Mouse (Mus musculus): Measurements from ENCODE around the gene Unc93a2.
"Not testable (repeated sequence)": the region's sequence is repeated elsewhere in the genome, so short reads cannot be mapped to it uniquely, and the experiment has no call there.

Gene Unc93a2

GRCm38 (mm10) chr17:7385364-7385763 lies at the start of gene Unc93a2:
Gene Unc93a2, minus strand, starts transcription at chr17:7385464.
- DNase-seq (ENCODE audit: low spot score in 2 of 2): not testable (repeated sequence)

GRCm38 (mm10) chr17:7434121-7434520 lies 48.9 kb upstream of the Unc93a2 start:
- not testable (repeated sequence) for DNase-seq (ENCODE audit: low spot score in 2 of 2)

GRCm38 (mm10) chr17:7430210-7430631 lies 45.0 kb upstream of the Unc93a2 start:
- DNase-seq (ENCODE audit: low spot score in 2 of 2): not testable (repeated sequence)

- DNase-seq (ENCODE audit: low spot score in 2 of 2): peak in 1 of 2 experiments; percentile 9
Measured at GRCm38 (mm10) chr17:7420191-7420973, 35.1 kb upstream of the Unc93a2 start.

GRCm38 (mm10) chr17:7414601-7415310 lies 29.5 kb upstream of the Unc93a2 start:
- not testable (repeated sequence) for DNase-seq (ENCODE audit: low spot score in 2 of 2)

- DNase-seq (ENCODE audit: low spot score in 2 of 2): not testable (repeated sequence)
Measured at GRCm38 (mm10) chr17:7413336-7413735, 28.1 kb upstream of the Unc93a2 start.

- DNase-seq (ENCODE audit: low spot score in 2 of 2): not testable (repeated sequence)
Measured at GRCm38 (mm10) chr17:7399770-7400169, 14.5 kb upstream of the Unc93a2 start.

- DNase-seq (ENCODE audit: low spot score in 2 of 2): not testable (repeated sequence)
Measured at GRCm38 (mm10) chr17:7398198-7398847, 13.1 kb upstream of the Unc93a2 start.

GRCm38 (mm10) chr17:7397079-7397478 lies 11.8 kb upstream of the Unc93a2 start:
- not testable (repeated sequence) for DNase-seq (ENCODE audit: low spot score in 2 of 2)

GRCm38 (mm10) chr17:7396288-7396687 lies 11.0 kb upstream of the Unc93a2 start:
- DNase-seq (ENCODE audit: low spot score in 2 of 2): not testable (repeated sequence)

GRCm38 (mm10) chr17:7395671-7396070 lies 10.4 kb upstream of the Unc93a2 start:
- DNase-seq (ENCODE audit: low spot score in 2 of 2): not testable (repeated sequence)

GRCm38 (mm10) chr17:7395116-7395515 lies 9.9 kb upstream of the Unc93a2 start:
- not testable (repeated sequence) for DNase-seq (ENCODE audit: low spot score in 2 of 2)

- not testable (repeated sequence) for DNase-seq (ENCODE audit: low spot score in 2 of 2)
Measured at GRCm38 (mm10) chr17:7389898-7390297, 4.6 kb upstream of the Unc93a2 start.

GRCm38 (mm10) chr17:7388958-7389356 lies 3.7 kb upstream of the Unc93a2 start:
- not testable (repeated sequence) for DNase-seq (ENCODE audit: low spot score in 2 of 2)

GRCm38 (mm10) chr17:7388341-7388957 lies 3.2 kb upstream of the Unc93a2 start:
- not testable (repeated sequence) for DNase-seq (ENCODE audit: low spot score in 2 of 2)

GRCm38 (mm10) chr17:7386016-7386415 lies 752 bp upstream of the Unc93a2 start:
- DNase-seq (ENCODE audit: low spot score in 2 of 2): not testable (repeated sequence)

- not testable (repeated sequence) for DNase-seq (ENCODE audit: low spot score in 2 of 2)
Measured at GRCm38 (mm10) chr17:7383167-7384143, 1.8 kb downstream of the Unc93a2 start.

- DNase-seq (ENCODE audit: low spot score in 2 of 2): not testable (repeated sequence)
Measured at GRCm38 (mm10) chr17:7382711-7383110, 2.6 kb downstream of the Unc93a2 start.

GRCm38 (mm10) chr17:7377907-7378306 lies 7.4 kb downstream of the Unc93a2 start:
- DNase-seq (ENCODE audit: low spot score in 2 of 2): not testable (repeated sequence)

GRCm38 (mm10) chr17:7376951-7377700 lies 8.1 kb downstream of the Unc93a2 start:
- DNase-seq (ENCODE audit: low spot score in 2 of 2): not testable (repeated sequence)
